Mouse (Mus musculus): ENCODE measurements around the gene Nufip1.

- TF ChIP-seq TAL1 (conservative IDR thresholded peaks at IDR 0.05; ENCODE audit: low read depth, low read length) = no peak
- TF ChIP-seq CTCF (IDR thresholded peaks at IDR 0.05; ENCODE audit: low read depth, low read length) = no peak
- TF ChIP-seq POLR2AphosphoS5 (IDR thresholded peaks at IDR 0.05; ENCODE audit: insufficient replicate concordance, low read depth, low read length) = no peak
- no peak for TF ChIP-seq GATA1 (IDR thresholded peaks at IDR 0.05; ENCODE audit: borderline replicate concordance, low read length)
- TF ChIP-seq GATA2 (IDR thresholded peaks at IDR 0.05; ENCODE audit: borderline replicate concordance, low read depth, low read length) = no peak
Measured at GRCm38 (mm10) chr14:76175808-76176207, 65.1 kb downstream of the Nufip1 start.

All from G1E (cell line).